Mouse (Mus musculus) C2C12 (cell line): ENCODE data around the gene Kctd13. TPM values are rescaled to one million over a fixed set of nuclear protein-coding genes. Genes with fewer than 3 reads are reported as not detected.

Source experiments
- H3K27me3 ChIP-seq: one replicate; pipeline ENCODE4 v1.6.1; 2011; ENCODE audit not compliant: control insufficient read depth, insufficient read depth, insufficient read length
- H3K36me3 ChIP-seq: one replicate; pipeline ENCODE4 v1.6.1; 2011; ENCODE audit not compliant: control insufficient read depth, insufficient read depth
- H3K4me3 ChIP-seq: one replicate; pipeline ENCODE4 v1.5.1; 2011; ENCODE audit warnings: mild to moderate bottlenecking, control low read depth; ENCODE audit not compliant: poor library complexity, insufficient read depth, severe bottlenecking
- H3K79me2 ChIP-seq: one replicate; pipeline ENCODE4 v1.6.1; 2011; ENCODE audit not compliant: control insufficient read depth, insufficient read depth
- H3K79me3 ChIP-seq: one replicate; pipeline ENCODE4 v1.6.1; 2011; ENCODE audit warnings: low read depth, control low read depth
- H3ac ChIP-seq: one replicate; pipeline ENCODE3; 2011; ENCODE audit warnings: low read depth; ENCODE audit not compliant: control insufficient read depth, insufficient read length
- CEBPB ChIP-seq: IDR thresholded peaks from one replicate; pipeline ENCODE4 v1.6.1; 2011; ENCODE audit warnings: low read depth, mild to moderate bottlenecking, control low read depth, moderate library complexity
- CTCF ChIP-seq: IDR thresholded peaks from one replicate; pipeline ENCODE4 v1.5.1; 2011; ENCODE audit not compliant: control insufficient read depth, insufficient read depth, insufficient read length
- FOSL1 ChIP-seq: IDR thresholded peaks from one replicate; pipeline ENCODE4 v1.8.0; 2011; ENCODE audit warnings: mild to moderate bottlenecking, low read length; ENCODE audit not compliant: poor library complexity, insufficient read depth, severe bottlenecking
- MAX ChIP-seq: IDR thresholded peaks from one replicate; pipeline ENCODE4 v1.6.1; 2011; ENCODE audit warnings: mild to moderate bottlenecking, control low read depth
- MYOD1 ChIP-seq: IDR thresholded peaks from one replicate; pipeline ENCODE4 v1.6.1; 2011; ENCODE audit warnings: low read depth; ENCODE audit not compliant: control insufficient read depth, insufficient read length
- MYOG ChIP-seq: IDR thresholded peaks from one replicate; pipeline ENCODE4 v1.6.1; 2011; ENCODE audit not compliant: control insufficient read depth, insufficient read length; ENCODE audit errors: extremely low read depth
- USF1 ChIP-seq: IDR thresholded peaks from one replicate; pipeline ENCODE4 v1.6.1; 2011; ENCODE audit warnings: low read depth, mild to moderate bottlenecking, control low read depth, moderate library complexity
- polyA plus RNA-seq: library from polyadenylated mRNA; unstranded; fragments of >200 nt; fragmentation: generic; extraction: Trizol; gene quantifications from one replicate; pipeline ENCODE4 v1.2.1, GENCODE M21; 2012; ENCODE audit warnings: missing spikeins

Gene Kctd13
- polyA plus RNA-seq, 1 experiment: 18.3 TPM

- Histone ChIP-seq H3K79me2 (no peaks in the 10 kb centered on the region), H3K27me3 (peaks cover 32% of the 10 kb centered on the region), H3ac (no peak overlapping the region), H3K79me3 (no peaks in the 10 kb centered on the region), H3K36me3 (no peaks in the 10 kb centered on the region), H3K4me3 (no peak overlapping the region)
- TF ChIP-seq MYOG (no peak), USF1 (no peak)
Observed at GRCm38 (mm10) chr7:126952646-126953045, 24.0 kb downstream of the Kctd13 start.

DNA sequence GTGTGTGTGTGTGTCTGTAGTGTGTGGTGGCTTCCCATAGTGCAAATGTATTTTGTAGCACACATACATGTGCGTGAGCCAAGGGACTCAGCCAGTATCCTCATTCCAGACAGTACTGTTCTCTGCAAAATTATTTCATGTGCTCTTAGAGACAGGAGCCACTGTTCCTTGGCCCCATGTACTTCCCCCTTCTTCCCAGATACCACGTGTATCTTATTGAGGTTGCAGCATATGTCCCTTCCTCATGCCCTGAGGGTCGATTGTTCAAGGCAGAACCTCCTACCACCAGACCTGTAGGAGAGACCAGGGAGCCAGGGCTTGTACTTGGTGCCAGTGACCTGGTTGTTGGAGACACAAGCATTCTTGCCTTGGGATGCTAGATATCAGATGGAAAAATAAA is 26.4 kb downstream of the Kctd13 start:
- Histone ChIP-seq H3K27me3 (peaks cover 52% of the 10 kb centered on the region), H3K36me3 (no peaks in the 10 kb centered on the region), H3ac (no peak overlapping the region), H3K4me3 (no peak overlapping the region), H3K79me2 (no peaks in the 10 kb centered on the region), H3K79me3 (no peaks in the 10 kb centered on the region)
- TF ChIP-seq MYOD1 (no peak), MAX (no peak), CTCF (no peak), FOSL1 (no peak), CEBPB (no peak)

GRCm38 (mm10) chr7:126959780-126960179 is 31.1 kb downstream of the Kctd13 start:
- Histone ChIP-seq H3K79me3 (no peaks in the 10 kb centered on the region), H3K36me3 (no peaks in the 10 kb centered on the region), H3K27me3 (peaks cover 60% of the 10 kb centered on the region), H3K79me2 (no peaks in the 10 kb centered on the region), H3ac (no peak overlapping the region), H3K4me3 (no peak overlapping the region)
- TF ChIP-seq FOSL1 (no peak), MYOG (no peak), USF1 (no peak), MAX (no peak), MYOD1 (no peak), CEBPB (no peak), CTCF (no peak)

- no peaks in the 10 kb centered on the region for H3K36me3 ChIP-seq
- no peaks in the 10 kb centered on the region for H3K79me3 ChIP-seq
- no peak overlapping the region for H3ac ChIP-seq
- no peak overlapping the region for H3K4me3 ChIP-seq
- H3K79me2 ChIP-seq: no peaks in the 10 kb centered on the region
- H3K27me3 ChIP-seq: peaks cover 58% of the 10 kb centered on the region
- TF ChIP-seq CTCF (no peak), MYOG (no peak), MYOD1 (no peak), MAX (no peak), FOSL1 (no peak), USF1 (no peak), CEBPB (no peak)
Observed at GRCm38 (mm10) chr7:126961095-126961494, 32.4 kb downstream of the Kctd13 start.

- no peak overlapping the region for H3K4me3 ChIP-seq
- H3ac ChIP-seq: no peak overlapping the region
- no peaks in the 10 kb centered on the region for H3K79me2 ChIP-seq
- peaks cover 65% of the 10 kb centered on the region for H3K27me3 ChIP-seq
- TF ChIP-seq CTCF (no peak), CEBPB (no peak), MYOD1 (no peak), MAX (no peak), USF1 (no peak), FOSL1 (no peak), MYOG (no peak)
- no peaks in the 10 kb centered on the region for H3K79me3 ChIP-seq
- no peaks in the 10 kb centered on the region for H3K36me3 ChIP-seq
Observed at GRCm38 (mm10) chr7:126961965-126962364, 33.3 kb downstream of the Kctd13 start.

DNA sequence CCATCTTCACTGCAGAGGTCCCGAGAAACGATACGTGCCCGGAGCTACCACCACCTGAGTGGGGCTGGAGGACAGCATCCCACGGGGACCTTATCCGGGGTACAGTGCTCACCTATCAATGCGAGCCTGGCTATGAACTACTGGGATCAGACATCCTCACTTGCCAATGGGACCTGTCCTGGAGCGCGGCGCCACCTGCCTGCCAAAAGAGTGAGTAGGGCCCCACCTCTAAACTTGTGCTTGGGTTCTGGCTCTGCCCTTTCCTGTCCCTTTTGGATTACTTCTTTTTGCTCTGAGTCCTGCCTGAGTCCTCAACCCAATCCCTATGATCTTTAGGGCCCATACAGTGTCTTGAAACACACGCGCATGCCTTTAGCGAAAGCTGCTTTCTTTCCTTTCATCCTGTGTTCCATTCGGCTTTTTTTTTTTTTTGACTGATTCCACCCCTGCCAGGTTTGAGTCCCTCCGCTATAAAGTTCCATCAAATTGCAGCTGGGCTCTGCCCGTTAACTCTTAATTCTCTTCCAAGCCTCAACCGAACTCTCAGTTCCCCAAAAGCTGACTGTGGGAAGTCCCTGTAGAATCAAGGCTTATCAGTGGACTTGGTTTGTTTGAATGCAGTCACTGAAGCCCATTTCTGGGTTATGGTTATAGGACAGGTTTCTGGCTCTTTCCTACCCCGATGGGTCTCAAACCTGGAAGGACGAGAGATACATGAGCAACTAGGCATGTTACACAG is 35.0 kb downstream of the Kctd13 start:
- Histone ChIP-seq H3ac (no peak overlapping the region), H3K36me3 (no peaks in the 10 kb centered on the region), H3K4me3 (no peak overlapping the region), H3K79me3 (no peaks in the 10 kb centered on the region), H3K27me3 (peaks cover 67% of the 10 kb centered on the region), H3K79me2 (no peaks in the 10 kb centered on the region)
- TF ChIP-seq CTCF: peak; percentile 49
- no peak for TF ChIP-seq MYOG
- TF ChIP-seq USF1: no peak
